Mouse (Mus musculus): ENCODE results near the gene Mrpl48.

DNA sequence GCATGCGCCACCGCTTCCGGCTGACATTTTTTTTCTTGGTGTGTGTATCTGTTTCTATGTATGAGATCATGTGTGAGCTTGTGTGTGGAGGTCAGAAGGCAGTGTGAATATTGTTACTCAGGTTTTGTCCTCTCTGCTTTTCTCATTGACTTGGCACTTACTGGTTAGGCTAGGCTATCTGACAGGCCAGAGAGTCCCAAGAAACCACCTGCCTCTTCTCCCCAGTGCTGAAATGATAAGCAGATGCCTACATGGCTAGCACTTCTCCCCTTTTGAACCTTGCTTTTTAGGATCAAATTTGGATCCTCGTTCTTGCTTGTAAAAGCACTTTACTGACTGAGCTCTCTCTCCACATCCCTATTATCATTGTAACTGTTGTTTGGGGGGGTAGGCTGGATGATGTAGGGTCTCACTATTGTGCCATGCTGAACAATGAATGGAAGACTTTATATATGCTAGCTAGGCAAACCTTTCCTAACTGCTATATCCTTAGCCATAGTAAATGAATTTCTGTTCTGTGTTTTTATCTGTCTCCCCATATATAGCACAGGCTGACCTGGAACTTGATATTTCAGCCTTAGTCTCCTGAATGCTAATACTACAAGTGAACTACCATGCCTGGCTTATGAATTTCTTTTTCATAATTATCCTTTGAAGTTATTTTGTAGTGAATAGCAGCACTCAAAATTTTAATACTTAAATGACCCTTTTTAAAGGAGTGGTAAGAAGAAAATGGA is 8.2 kb upstream of the Mrpl48 start:
- TF ChIP-seq CTCF (IDR thresholded peaks at IDR 0.05; ENCODE audit: extremely low read depth, insufficient read length, insufficient replicate concordance, low read depth, low read length) (no peak), POLR2A (IDR thresholded peaks at IDR 0.05; ENCODE audit: low read depth, low read length) (no peak)
